Mouse (Mus musculus) adrenal gland, adult 18-20 months (tissue): ENCODE measurements around the gene Btbd9. TPM values are rescaled to one million over a fixed set of nuclear protein-coding genes. Genes with fewer than 3 reads are reported as not detected.
"Not testable (repeated sequence)": the region's sequence is repeated elsewhere in the genome, so short reads cannot be mapped to it uniquely, and the experiment has no call there.

Experiments used
- DNase-seq, 2 experiments: peaks; one replicate each; pipeline ENCODE4 v3.0.0; 2021 to 2022; ENCODE audit warnings: low spot score in 2 of 2
- total RNA-seq, 2 experiments: library from RNA; stranded (reverse); gene quantifications; 1 replicate in 1 of 2; 2 replicates in 1 of 2; pipeline ENCODE4 v1.2.3; 2021

Gene Btbd9
- total RNA-seq, 2 experiments from 2014 or later = 52.2 to 81.3 TPM

DNA sequence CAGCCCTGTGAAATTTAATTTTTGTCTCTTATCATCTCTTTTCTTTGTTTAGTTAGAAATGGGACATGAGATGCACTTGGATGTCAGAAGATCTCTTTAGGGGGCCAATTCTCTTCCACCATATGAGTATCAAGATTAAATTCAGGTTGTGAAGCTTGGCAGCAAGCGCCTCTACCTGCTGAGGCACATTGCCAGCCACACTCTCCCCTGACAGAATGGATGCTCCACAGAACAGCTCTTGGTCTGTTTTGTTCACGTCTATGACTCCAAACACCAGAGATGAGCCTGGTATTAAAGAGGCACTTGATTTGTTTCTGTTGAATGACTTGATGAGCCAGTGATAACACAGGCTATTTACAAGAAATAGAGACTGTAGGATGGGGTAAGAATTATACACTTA, 13.5 kb downstream of the Btbd9 start:
- DNase-seq = no peak

- peak; percentile 72 to 81 for DNase-seq
These were observed 16.8 kb downstream of the Btbd9 start for GRCm38 (mm10) chr17:30559536-30559935.

DNA sequence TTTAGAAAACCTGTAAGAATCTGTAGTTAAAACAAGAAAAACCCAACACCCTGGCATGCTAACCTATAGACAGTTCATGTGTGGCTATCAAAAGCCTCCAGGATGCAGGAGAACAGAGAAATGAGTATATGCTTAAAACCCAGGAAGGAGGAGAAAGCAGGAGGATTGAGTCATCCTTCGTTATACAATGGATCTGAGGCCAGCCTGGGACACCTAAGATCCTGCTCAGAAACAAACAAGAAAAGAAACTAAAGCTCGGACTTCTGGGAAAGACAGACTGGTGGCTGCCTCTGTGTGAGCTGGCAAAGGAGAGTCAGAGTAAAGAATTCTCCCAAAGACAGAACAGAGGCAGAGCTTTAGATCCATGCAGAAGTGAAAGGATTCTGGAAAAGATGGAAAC, 17.7 kb downstream of the Btbd9 start:
- DNase-seq = no peak

GRCm38 (mm10) chr17:30556512-30556911, 19.8 kb downstream of the Btbd9 start:
- DNase-seq = no peak

DNA sequence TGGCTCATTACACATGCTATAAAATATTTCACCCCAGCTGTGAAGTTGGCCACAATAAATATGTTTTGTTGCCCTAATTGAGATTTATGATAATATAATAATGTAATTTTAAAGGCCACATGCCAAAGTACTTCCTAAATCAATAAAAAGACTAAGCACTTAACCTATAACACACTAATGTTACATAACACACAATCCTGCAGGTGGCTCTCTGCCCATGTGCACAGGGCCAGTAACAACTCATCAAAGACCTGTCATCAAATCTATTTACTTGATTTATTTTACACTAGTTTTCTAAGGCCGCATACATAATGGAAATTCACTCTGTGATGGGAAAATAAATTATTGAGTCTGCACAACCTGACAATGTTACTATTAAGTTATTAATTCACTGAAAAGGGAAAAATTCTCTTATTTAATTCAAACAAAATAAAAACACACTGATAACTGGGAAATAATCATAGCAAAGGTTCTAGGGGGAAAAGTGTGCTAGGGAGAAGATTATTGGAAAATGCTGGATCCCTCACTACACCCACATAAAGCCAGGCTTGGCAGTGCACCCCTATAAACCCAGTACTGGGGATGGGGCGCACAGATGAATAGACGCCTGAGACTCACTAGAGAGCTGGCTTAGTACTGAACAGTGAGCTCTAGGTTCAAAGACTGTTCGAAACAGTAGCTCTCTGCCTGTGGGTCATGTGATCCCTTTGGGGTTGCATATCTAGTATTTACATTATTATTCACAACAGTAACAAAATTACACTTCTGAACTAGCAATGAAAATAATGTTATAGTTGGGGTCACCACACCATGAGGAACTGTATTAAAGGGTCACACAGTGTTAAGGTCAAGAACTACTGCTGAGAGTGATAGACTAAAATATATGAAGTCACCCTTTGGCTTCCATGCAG, 23.0 kb downstream of the Btbd9 start:
- DNase-seq = no peak

DNA sequence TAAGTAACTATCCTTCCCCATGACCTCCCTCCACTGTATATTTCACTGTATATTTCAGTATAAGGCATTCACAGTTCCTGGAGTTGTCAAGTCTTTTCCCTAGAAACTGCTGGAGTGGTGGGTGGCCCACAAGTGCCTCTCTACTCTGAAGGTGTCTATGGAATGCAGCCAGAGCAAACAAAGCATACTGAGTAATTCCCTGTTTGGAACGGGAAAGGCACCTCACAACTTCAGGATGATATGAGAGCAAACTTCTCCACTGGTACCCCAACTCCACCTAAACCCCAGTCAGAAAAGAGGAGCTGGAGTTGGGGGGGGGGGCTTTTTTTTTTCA, 25.5 kb downstream of the Btbd9 start:
- DNase-seq = peak in 1 of 2 experiments; percentile 18

GRCm38 (mm10) chr17:30549899-30550773, 26.2 kb downstream of the Btbd9 start:
- peak in 1 of 2 experiments; percentile 15 for DNase-seq

DNA sequence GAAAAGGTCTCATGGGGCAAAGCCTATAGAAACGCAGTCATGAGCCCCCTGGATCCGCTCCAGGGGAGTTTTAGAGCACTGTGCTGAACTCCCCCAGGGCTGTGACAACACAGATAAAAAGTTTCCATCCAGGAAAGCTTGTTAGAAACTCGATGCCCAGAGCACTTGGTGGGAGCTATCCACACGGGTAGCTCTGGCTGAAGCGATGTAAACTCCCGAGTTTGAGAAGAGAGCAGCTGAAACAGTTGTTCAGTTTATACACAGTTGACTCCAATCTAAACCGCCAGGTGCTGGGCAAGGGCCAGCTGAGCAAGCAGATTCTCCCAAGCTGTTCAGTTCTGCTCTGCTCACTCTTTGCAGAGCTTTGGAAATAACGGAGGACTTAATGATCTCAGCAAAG, 37.2 kb downstream of the Btbd9 start:
- peak in 1 of 2 experiments; percentile 14 for DNase-seq

- DNase-seq = peak in 1 of 2 experiments; percentile 17
These were observed 39.6 kb downstream of the Btbd9 start for GRCm38 (mm10) chr17:30536651-30537050.

DNA sequence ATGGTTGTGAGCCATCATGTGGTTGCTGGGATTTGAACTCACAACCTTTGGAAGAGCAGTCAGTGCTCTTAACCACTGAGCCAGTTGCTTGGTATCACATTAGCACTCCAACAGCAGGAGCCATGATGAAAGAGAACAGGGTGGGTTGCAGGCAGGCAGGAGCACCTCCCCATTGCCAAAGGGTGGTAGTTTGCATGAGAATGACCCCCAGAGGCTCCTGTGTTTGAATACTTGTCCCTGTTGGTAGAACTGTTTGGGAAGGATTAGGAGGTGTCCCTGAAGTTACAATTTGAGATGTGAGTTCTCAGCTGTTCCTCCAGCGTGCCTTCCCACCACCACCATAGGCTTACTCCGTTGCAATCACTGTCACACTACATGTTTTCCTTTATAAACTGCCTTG, 43.2 kb downstream of the Btbd9 start:
- peak in 1 of 2 experiments; percentile 8 for DNase-seq

DNA sequence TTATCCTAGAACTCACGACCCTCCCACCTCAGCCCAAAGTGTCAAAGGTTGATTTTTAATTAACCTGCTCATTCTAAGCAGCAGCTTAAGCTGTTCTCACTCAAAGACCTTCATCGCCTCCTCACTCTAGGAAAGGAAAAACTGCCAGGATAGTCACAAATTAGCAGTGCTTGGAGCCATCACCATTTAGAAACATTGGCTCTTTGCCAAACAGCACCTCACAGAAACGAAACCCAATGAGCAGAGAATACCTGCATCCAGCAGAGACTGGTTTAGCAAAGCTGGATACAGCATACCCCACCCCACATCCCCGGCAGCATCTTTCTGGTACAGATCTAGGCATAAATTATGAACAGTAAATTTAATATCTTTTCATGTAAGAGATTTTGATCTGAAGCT, 45.7 kb downstream of the Btbd9 start:
- peak in 1 of 2 experiments; percentile 7 for DNase-seq

- DNase-seq = peak in 1 of 2 experiments; percentile 13
These were observed 46.4 kb downstream of the Btbd9 start for GRCm38 (mm10) chr17:30529632-30530541.

GRCm38 (mm10) chr17:30525405-30526295, 50.6 kb downstream of the Btbd9 start:
- DNase-seq = no peak

GRCm38 (mm10) chr17:30524451-30524850, 51.8 kb downstream of the Btbd9 start:
- no peak for DNase-seq

DNA sequence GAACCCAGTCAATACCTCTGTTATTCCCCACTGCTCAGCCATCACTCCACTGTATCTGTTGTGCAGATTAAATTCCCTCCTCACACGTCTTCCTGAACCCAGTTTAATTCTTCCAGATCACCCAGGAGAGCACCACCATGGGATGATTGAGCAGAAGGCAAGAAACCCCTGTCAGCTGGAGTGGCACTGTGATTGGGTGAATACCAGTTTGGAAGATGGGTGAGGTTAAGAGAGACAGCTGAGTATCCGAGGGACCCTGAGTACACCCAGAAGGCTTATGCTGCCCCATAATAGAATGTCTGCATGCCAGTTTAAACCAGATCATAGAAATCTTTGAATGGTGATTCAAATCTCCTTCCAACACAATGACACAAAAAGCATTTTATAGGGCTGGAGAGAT, 52.5 kb downstream of the Btbd9 start:
- peak in 1 of 2 experiments; percentile 10 for DNase-seq

- peak in 1 of 2 experiments; percentile 15 for DNase-seq
These were observed 53.7 kb downstream of the Btbd9 start for GRCm38 (mm10) chr17:30522406-30523078.

GRCm38 (mm10) chr17:30519172-30519512, 57.1 kb downstream of the Btbd9 start:
- DNase-seq = not testable (repeated sequence)

- DNase-seq = no peak
These were observed 57.7 kb downstream of the Btbd9 start for GRCm38 (mm10) chr17:30518431-30519171.
